Mouse (Mus musculus) left cerebral cortex, adult 2 months (tissue): ENCODE results near the gene Phkb. TPM values are rescaled to one million over a fixed set of nuclear protein-coding genes. Genes with fewer than 3 reads are reported as not detected.

Source experiments
- DNase-seq, 2 experiments: peaks; one replicate each; pipeline ENCODE4 v3.0.0; 2021 to 2022; ENCODE audit warnings: low spot score in 2 of 2, mixed read lengths in 1 of 2; ENCODE audit errors: extremely low spot score in 1 of 2
- H3K27ac ChIP-seq: fragments of 200-600 bp; 2 replicates; pipeline ENCODE4 v1.8.1; 2022
- H3K4me3 ChIP-seq: fragments of 200-600 bp; 2 replicates; pipeline ENCODE4 v1.8.1; 2022
- CTCF ChIP-seq: fragments of 200-600 bp; IDR thresholded peaks from 2 replicates; pipeline ENCODE4 v1.8.1; 2022; ENCODE audit warnings: antibody characterized with exemption, mild to moderate bottlenecking, moderate library complexity
- intact Hi-C: fragments of 180-260 bp; cut with DNase I; formaldehyde crosslinking; loops from one replicate; pipeline ENCODE4 v1.15.1; 2025
- total RNA-seq, 2 experiments: library from RNA; stranded (reverse); gene quantifications; 2 replicates each; pipeline ENCODE4 v1.2.3; 2021

Gene Phkb
- total RNA-seq, 2 experiments from 2014 or later: 37.6 to 45.3 TPM

- H3K4me3 ChIP-seq: no peak overlapping the region
- intact Hi-C loops: no loop called here
- TF ChIP-seq CTCF: no peak
These were observed 210.1 kb downstream of the Phkb start for GRCm38 (mm10) chr8:86050882-86051281.

GRCm38 (mm10) chr8:86052003-86052402 is 211.2 kb downstream of the Phkb start:
- no peak overlapping the region for H3K27ac ChIP-seq
- no peak for TF ChIP-seq CTCF
- DNase-seq: no peak
- no peak overlapping the region for H3K4me3 ChIP-seq
- intact Hi-C loops: no loop called here

More at GRCm38 (mm10) chr8:86050882-86051281, 210.1 kb downstream of the Phkb start:
- DNase-seq: no peak
- H3K27ac ChIP-seq: no peak overlapping the region

DNA sequence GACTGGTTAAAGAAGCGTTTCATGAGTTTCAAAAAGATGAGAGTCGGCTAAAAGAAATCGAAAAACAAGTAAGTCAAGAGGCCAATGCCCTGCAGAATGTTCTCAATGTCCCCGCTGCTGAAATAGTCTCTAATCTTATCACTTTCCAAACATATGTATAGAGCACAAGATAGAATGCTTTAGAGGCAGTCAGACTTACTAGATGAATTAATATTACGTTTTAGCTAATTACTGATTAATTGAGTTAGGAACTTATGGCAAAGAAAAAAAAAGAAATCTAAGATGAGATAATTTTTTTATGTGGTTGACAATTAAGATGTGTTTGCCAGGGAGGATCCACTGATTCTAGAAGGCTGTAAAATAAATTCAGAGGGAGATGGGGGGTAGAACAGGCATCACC is 217.9 kb downstream of the Phkb start:
- Histone ChIP-seq H3K27ac (no peak overlapping the region), H3K4me3 (no peak overlapping the region)
- no peak for DNase-seq
- no peak for TF ChIP-seq CTCF
- intact Hi-C loops: no loop called here

GRCm38 (mm10) chr8:86059130-86059529 is 218.4 kb downstream of the Phkb start:
- DNase-seq: no peak
- no peak for TF ChIP-seq CTCF
- intact Hi-C loops: no loop called here
- H3K4me3 ChIP-seq: no peak overlapping the region
- H3K27ac ChIP-seq: no peak overlapping the region

GRCm38 (mm10) chr8:86063411-86063810 is 222.7 kb downstream of the Phkb start:
- Histone ChIP-seq H3K27ac (0 out of 2 replicates have a peak overlapping the region, but pooled peaks have one; percentile 8), H3K4me3 (no peak overlapping the region)
- TF ChIP-seq CTCF: no peak
- no peak for DNase-seq
- intact Hi-C loops: no loop called here

GRCm38 (mm10) chr8:86079433-86079832 is 238.7 kb downstream of the Phkb start:
- intact Hi-C loops: no loop called here
- H3K27ac ChIP-seq: no peak overlapping the region
- DNase-seq: no peak
- no peak overlapping the region for H3K4me3 ChIP-seq
- TF ChIP-seq CTCF: no peak

- no peak for DNase-seq
- Histone ChIP-seq H3K4me3 (no peak overlapping the region), H3K27ac (no peak overlapping the region)
- no peak for TF ChIP-seq CTCF
- intact Hi-C loops: no loop called here
These were observed 242.6 kb downstream of the Phkb start for GRCm38 (mm10) chr8:86083346-86083745.

DNA sequence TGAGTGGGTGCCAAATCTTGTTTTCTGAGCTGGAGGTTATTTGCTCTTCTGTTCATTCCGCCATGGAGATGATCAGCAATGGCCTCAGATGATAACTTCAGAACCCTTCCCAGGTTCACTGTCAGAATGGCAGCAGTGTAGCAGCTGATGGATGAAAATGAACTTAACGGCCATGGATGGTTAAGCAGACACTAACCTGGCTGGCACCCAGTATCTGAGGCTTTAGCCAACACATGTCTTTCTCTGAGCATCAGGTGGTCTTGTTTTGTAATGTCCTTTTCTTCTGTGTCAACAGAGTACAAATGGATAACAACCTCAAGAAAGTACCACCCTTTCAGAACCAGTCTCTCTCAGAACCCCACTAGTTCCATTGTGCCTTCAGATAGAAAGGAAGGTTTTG is 246.0 kb downstream of the Phkb start:
- TF ChIP-seq CTCF: no peak
- intact Hi-C loops: no loop called here
- no peak for DNase-seq
- H3K4me3 ChIP-seq: no peak overlapping the region
- no peak overlapping the region for H3K27ac ChIP-seq

- no peak overlapping the region for H3K27ac ChIP-seq
- intact Hi-C loops: no loop called here
- no peak overlapping the region for H3K4me3 ChIP-seq
- no peak for TF ChIP-seq CTCF
- DNase-seq: no peak
These were observed 246.7 kb downstream of the Phkb start for GRCm38 (mm10) chr8:86087468-86087867.

GRCm38 (mm10) chr8:86090666-86091065 is 249.9 kb downstream of the Phkb start:
- TF ChIP-seq CTCF: no peak
- Histone ChIP-seq H3K27ac (no peak overlapping the region), H3K4me3 (no peak overlapping the region)
- DNase-seq: no peak
- intact Hi-C loops: no loop called here

Other genes starting within 250 kb of the Phkb start
- 10 to 100 TPM; 57.2 to 61.0 TPM for gene Neto2, start 140.0 kb upstream of the Phkb start, total RNA-seq
- 100 to 1,000 TPM; 157 to 160 TPM for gene Itfg1, start within 50 bp of the Phkb start, total RNA-seq